10 mouse cellular contexts compared by ENCODE assay signal in the genomic region with DNA sequence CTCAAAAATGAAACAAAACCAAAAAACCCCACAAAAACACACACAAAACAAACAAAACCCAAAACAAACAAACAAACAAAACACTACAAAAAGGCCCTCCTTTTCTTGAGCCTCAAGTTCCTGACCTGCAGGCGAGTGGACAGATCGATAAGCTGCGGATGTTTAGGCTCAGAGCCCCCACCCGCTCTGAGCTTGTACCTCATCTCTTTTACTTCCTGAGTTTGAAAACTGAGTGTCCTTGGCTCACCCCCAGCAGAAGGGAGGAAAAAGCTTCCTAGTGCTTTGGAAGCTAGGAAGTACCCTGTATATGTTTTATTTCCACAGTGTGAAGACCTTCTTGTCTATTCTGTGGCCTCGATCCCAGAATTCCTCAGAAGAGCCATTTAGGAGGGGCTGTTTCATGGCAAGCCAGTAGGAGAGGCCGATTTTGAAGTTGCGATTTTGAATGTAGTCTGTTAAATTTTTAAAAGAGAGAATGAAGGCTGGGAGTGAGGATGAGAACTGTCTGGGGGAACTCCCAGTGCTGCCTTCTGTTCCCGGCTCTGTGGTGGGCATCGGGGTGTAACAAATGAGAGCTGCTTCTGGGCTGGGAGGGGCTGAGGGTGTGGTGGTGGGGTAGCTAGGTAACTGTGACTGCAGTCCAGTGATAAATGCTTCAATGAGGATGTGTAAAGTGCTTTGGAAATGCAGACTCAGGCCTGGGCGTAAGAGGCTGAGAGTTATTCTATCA. TPM values are rescaled to one million over a fixed set of nuclear protein-coding genes. Genes with fewer than 3 reads are reported as not detected.
DNase-seq lines count a peak whose midpoint lies in the region; ATAC-seq and TF ChIP-seq lines count a peak whose summit lies in the region.
"Had no signal": no experiment of that assay in that cellular context is flagged by ENCODE, and none has a peak within 500 bp of the region (broad histone marks: within the 10 kb centered on the region; RNA-seq: fewer than 3 reads in every experiment).

No protein-coding gene starts in this region.

- peak; percentile 61 to 67 for DNase-seq in cerebellum, adult 18-20 months
- no peak for DNase-seq in cerebellum, adult 8-10 months
- no peak for DNase-seq in kidney, adult 11 months
- peak; percentile 22 for DNase-seq in Patski (ENCODE audit: low read depth, low spot score)
- no peak for DNase-seq in thymus, adult 18-20 months
- no peak for DNase-seq in kidney, adult 2 months
- DNase-seq: gastrocnemius, postnatal 36 days had no signal

- 59% methylated on average over 10 of the region's 10 CpGs for WGBS in kidney, embryonic 16.5 days
- 47% methylated on average over 10 of the region's 10 CpGs for WGBS in liver, embryonic 15.5 days (ENCODE audit: insufficient replicate concordance)
- WGBS in kidney, adult 2 months = 51% methylated on average over 10 of the region's 10 CpGs

- POLR2A ChIA-PET in Patski (lab: Charles Lee) = interaction anchor here (0.6 kb wide), 1 partner anchor 1168 kb away, joined by 4 read pairs; no protein-coding TSS in a partner anchor

- H3K9ac ChIP-seq in kidney, embryonic 16.5 days (replicated peaks; ENCODE audit: low read length) = no peak overlapping the region
- no peak overlapping the region for H3K9ac ChIP-seq in liver, embryonic 15.5 days
- H3K9ac ChIP-seq: intestine, embryonic 15.5 days had no signal

- 0 out of 2 replicates have a peak overlapping the region, but pooled peaks have one; percentile 13 for H3K4me2 ChIP-seq in kidney, embryonic 16.5 days (replicated peaks; ENCODE audit: low read depth, low read length)
- peak overlapping the region; percentile 35; the same call in 1 of the 2 replicates for H3K4me2 ChIP-seq in liver, embryonic 15.5 days
- H3K4me2 ChIP-seq: intestine, embryonic 15.5 days had no signal

- CTCF ChIA-PET in Patski (lab: Charles Lee) = interaction anchor here (1.5 kb wide), 1 partner anchor 114 kb away, joined by 3 read pairs; no protein-coding TSS in a partner anchor

- H3K27me3 ChIP-seq in kidney, embryonic 16.5 days (ENCODE audit: insufficient read depth, low read length) = peaks cover 10% of the 10 kb centered on the region; the same call in 1 of the 2 replicates
- peaks cover 6% of the 10 kb centered on the region for H3K27me3 ChIP-seq in Patski
- peaks cover 30% of the 10 kb centered on the region for H3K27me3 ChIP-seq in liver, embryonic 15.5 days
- H3K27me3 ChIP-seq in kidney, adult 2 months (replicated peaks; ENCODE audit: control insufficient read depth, insufficient read depth, low read length) = no peaks in the 10 kb centered on the region
- H3K27me3 ChIP-seq: intestine, embryonic 15.5 days had no signal

- in situ Hi-C loops in Patski (cut with MboI; ENCODE audit: low pct_unique_long_range_greater_than_20kb) = no loop called here

- no peak overlapping the region for H3K27ac ChIP-seq in kidney, embryonic 16.5 days (ENCODE audit: low read length)
- H3K27ac ChIP-seq in liver, embryonic 15.5 days (replicated peaks) = no peak overlapping the region
- H3K27ac ChIP-seq in kidney, adult 2 months (ENCODE audit: insufficient read depth, low read depth, low read length) = no peak overlapping the region
- H3K27ac ChIP-seq: intestine, embryonic 15.5 days had no signal

- ATAC-seq in kidney, embryonic 16.5 days (ENCODE audit: low FRiP score, low TSS enrichment) = peak; percentile 67; the same call in 1 of the 2 replicates
- no peak for ATAC-seq in Patski
- ATAC-seq in liver, embryonic 15.5 days (ENCODE audit: insufficient read depth) = peak; percentile 79
- ATAC-seq: intestine, embryonic 15.5 days had no signal

- H3K36me3 ChIP-seq in kidney, embryonic 16.5 days (ENCODE audit: insufficient read depth, low read length) = no peaks in the 10 kb centered on the region
- H3K36me3 ChIP-seq in liver, embryonic 15.5 days (replicated peaks) = no peaks in the 10 kb centered on the region
- H3K36me3 ChIP-seq in kidney, adult 2 months (ENCODE audit: control insufficient read depth, insufficient read depth, low read length) = no peaks in the 10 kb centered on the region
- H3K36me3 ChIP-seq: intestine, embryonic 15.5 days had no signal

- no peaks in the 10 kb centered on the region for H3K9me3 ChIP-seq in kidney, embryonic 16.5 days (ENCODE audit: low read length)
- H3K9me3 ChIP-seq in liver, embryonic 15.5 days (replicated peaks) = no peaks in the 10 kb centered on the region
- H3K9me3 ChIP-seq: intestine, embryonic 15.5 days had no signal

- H3K4me1 ChIP-seq in kidney, embryonic 16.5 days (ENCODE audit: insufficient read depth, low read length) = peaks cover 15% of the 10 kb centered on the region; the same call in 1 of the 2 replicates
- peaks cover 6% of the 10 kb centered on the region; the same call in 1 of the 2 replicates for H3K4me1 ChIP-seq in liver, embryonic 15.5 days (replicated peaks)
- H3K4me1 ChIP-seq in kidney, adult 2 months (ENCODE audit: control insufficient read depth, insufficient read depth, low read length) = no peaks in the 10 kb centered on the region

- no peak overlapping the region for H3K4me3 ChIP-seq in kidney, embryonic 16.5 days (ENCODE audit: low read length)
- no peak overlapping the region for H3K4me3 ChIP-seq in liver, embryonic 15.5 days (replicated peaks)
- no peak overlapping the region for H3K4me3 ChIP-seq in kidney, adult 2 months (ENCODE audit: insufficient read depth, low read depth, low read length)
- H3K4me3 ChIP-seq: intestine, embryonic 15.5 days had no signal

- no peak for TF ChIP-seq POLR2A in kidney, adult 2 months (IDR thresholded peaks at IDR 0.05; ENCODE audit: low read depth, low read length)

- TF ChIP-seq CTCF in Patski (IDR thresholded peaks at IDR 0.05) = no peak
- TF ChIP-seq CTCF in kidney, adult 2 months (conservative IDR thresholded peaks at IDR 0.05; ENCODE audit: insufficient read depth, insufficient read length, low read depth, low read length) = no peak

RNA-seq across cellular contexts. Expression of a gene that starts 2.0 kb away (rescaled TPM):
- polyA plus RNA-seq in kidney, embryonic 16.5 days (2015; fragmentation: Nextera tagmentation; extraction: Ambion mirVana) = 6.9 and 9.2 TPM in 2 replicates
- 0.23 TPM for polyA plus RNA-seq in Patski (2021)
- polyA plus RNA-seq in liver, embryonic 15.5 days (2015; fragmentation: Nextera tagmentation; extraction: Ambion mirVana) = 6.5 and 9.4 TPM in 2 replicates
- polyA plus RNA-seq in kidney, adult 2 months (2012; rRNA removed) = 6.2 and 6.4 TPM in 2 replicates

Comparison
In these comparisons a context has a peak if more than half of its experiments do, and no peak if none do; other contexts are left out.
1. DNase-seq: peak in cerebellum, adult 18-20 months (2 of 2) and Patski (single experiment); none in cerebellum, adult 8-10 months (single experiment), kidney, adult 11 months (single experiment), thymus, adult 18-20 months (0 of 2) and kidney, adult 2 months (single experiment).